Mouse (Mus musculus) spleen, postnatal 4 days (tissue): Measurements from ENCODE around the gene Nectin2.

Experiments
- DNase-seq, 2 experiments: peaks; one replicate each; pipeline ENCODE4 v3.0.0; 2022; ENCODE audit warnings: low spot score in 2 of 2

Nectin2 gene

GRCm38 (mm10) chr7:19712414-19712813 is 37.9 kb downstream of the Nectin2 start:
- no peak for DNase-seq

- no peak for DNase-seq
These were observed 39.6 kb downstream of the Nectin2 start for GRCm38 (mm10) chr7:19710650-19711049.

- DNase-seq: no peak
These were observed 45.0 kb downstream of the Nectin2 start for GRCm38 (mm10) chr7:19705271-19705670.

- DNase-seq: no peak
These were observed 45.8 kb downstream of the Nectin2 start for GRCm38 (mm10) chr7:19704475-19704874.

- DNase-seq: peak in 1 of 2 experiments; percentile 59
These were observed 47.3 kb downstream of the Nectin2 start for GRCm38 (mm10) chr7:19702859-19703555.

- peak; percentile 64 to 79 for DNase-seq
These were observed 49.1 kb downstream of the Nectin2 start for GRCm38 (mm10) chr7:19701069-19701761.

GRCm38 (mm10) chr7:19700299-19701068 is 49.8 kb downstream of the Nectin2 start:
- no peak for DNase-seq

- DNase-seq: no peak
These were observed 50.5 kb downstream of the Nectin2 start for GRCm38 (mm10) chr7:19699827-19700148.

GRCm38 (mm10) chr7:19698907-19699826 is 51.1 kb downstream of the Nectin2 start, which contains the start of gene Apoe:
Gene Apoe (minus strand): TSS chr7:19699188.
- peak in 1 of 2 experiments; percentile 23 for DNase-seq

- no peak for DNase-seq
These were observed 52.1 kb downstream of the Nectin2 start for GRCm38 (mm10) chr7:19697949-19698906.

GRCm38 (mm10) chr7:19696336-19696873 is 53.9 kb downstream of the Nectin2 start:
- DNase-seq: no peak

- no peak for DNase-seq
These were observed 54.4 kb downstream of the Nectin2 start for GRCm38 (mm10) chr7:19695881-19696280.

GRCm38 (mm10) chr7:19695213-19695594 is 55.1 kb downstream of the Nectin2 start:
- no peak for DNase-seq

- DNase-seq: no peak
These were observed 55.7 kb downstream of the Nectin2 start for GRCm38 (mm10) chr7:19694336-19695212.

- DNase-seq: peak in 1 of 2 experiments; percentile 41
These were observed 56.9 kb downstream of the Nectin2 start for GRCm38 (mm10) chr7:19693421-19693820.

GRCm38 (mm10) chr7:19691873-19692865 is 58.1 kb downstream of the Nectin2 start, which contains the start of gene Apoc1:
Gene Apoc1 (minus strand): TSS chr7:19692660.
- DNase-seq: no peak

- DNase-seq: no peak
These were observed 58.8 kb downstream of the Nectin2 start for GRCm38 (mm10) chr7:19691434-19691833.

- no peak for DNase-seq
These were observed 59.4 kb downstream of the Nectin2 start for GRCm38 (mm10) chr7:19690845-19691244.
